Mouse (Mus musculus) G1E (cell line): Measurements from ENCODE around the gene Bbs9. TPM values are rescaled to one million over a fixed set of nuclear protein-coding genes. Genes with fewer than 3 reads are reported as not detected.

Source experiments
- ATAC-seq: 2 replicates; pipeline ENCODE4 v1.8.0; 2016; ENCODE audit warnings: mild to moderate bottlenecking; ENCODE audit not compliant: insufficient number of reproducible peaks, poor library complexity, low FRiP score, severe bottlenecking; ENCODE audit errors: extremely low read depth
- DNase-seq: peaks from one replicate; pipeline ENCODE4 v3.0.0; 2012; ENCODE audit warnings: low spot score
- H3K27me3 ChIP-seq: 2 replicates; pipeline ENCODE4 v1.6.1; 2012; ENCODE audit warnings: mild to moderate bottlenecking, low read length, inconsistent platforms; ENCODE audit not compliant: insufficient read depth
- H3K36me3 ChIP-seq: replicated peaks from 2 replicates; pipeline ENCODE3; 2012; ENCODE audit warnings: mild to moderate bottlenecking, inconsistent platforms
- H3K4me1 ChIP-seq: 2 replicates; pipeline ENCODE4 v1.6.1; 2012; ENCODE audit warnings: low read depth, low read length, inconsistent platforms, mixed read lengths; ENCODE audit not compliant: insufficient read depth
- H3K4me3 ChIP-seq: 2 replicates; pipeline ENCODE4 v1.5.1; 2012; ENCODE audit warnings: low read depth, mild to moderate bottlenecking, inconsistent platforms, low read length, moderate library complexity, mixed read lengths
- H3K9me3 ChIP-seq: replicated peaks from 2 replicates; pipeline ENCODE4 v1.6.1; 2012; ENCODE audit warnings: inconsistent platforms
- CTCF ChIP-seq: IDR thresholded peaks from 2 replicates; pipeline ENCODE4 v1.5.1; 2012; ENCODE audit warnings: low read depth, low read length, inconsistent platforms, mixed read lengths
- GATA1 ChIP-seq: IDR thresholded peaks from 2 replicates; pipeline ENCODE4 v1.6.1; 2012; ENCODE audit warnings: borderline replicate concordance, low read length, inconsistent platforms, mixed read lengths
- GATA2 ChIP-seq: IDR thresholded peaks from 2 replicates; pipeline ENCODE4 v1.6.1; 2012; ENCODE audit warnings: low read depth, low read length, inconsistent platforms, borderline replicate concordance
- POLR2AphosphoS5 ChIP-seq: IDR thresholded peaks from 2 replicates; pipeline ENCODE4 v1.6.1; 2012; ENCODE audit warnings: low read depth, low read length, inconsistent platforms; ENCODE audit not compliant: insufficient replicate concordance
- TAL1 ChIP-seq: conservative IDR thresholded peaks from 2 replicates; pipeline ENCODE4 v1.6.1; 2012; ENCODE audit warnings: low read depth, low read length, inconsistent platforms, mixed read lengths
- polyA plus RNA-seq: library from polyadenylated mRNA; stranded (reverse); fragments of >175 nt; gene quantifications from 2 replicates; pipeline ENCODE4 v1.2.3, GENCODE M21; 2012
- total RNA-seq, 2 experiments: library from RNA; stranded (forward) in 1 of 2; stranded (reverse) in 1 of 2; fragments of 200-1000 nt in 1 of 2; fragments of >200 nt in 1 of 2; fragmentation: Nextera tagmentation in 1 of 2; gene quantifications; 2 replicates each; pipeline ENCODE4 v1.2.3; 2014 to 2017

The Bbs9 gene
- total and polyA plus RNA-seq, 3 experiments = 3.3 to 26.9 (median 18.4) TPM

DNA sequence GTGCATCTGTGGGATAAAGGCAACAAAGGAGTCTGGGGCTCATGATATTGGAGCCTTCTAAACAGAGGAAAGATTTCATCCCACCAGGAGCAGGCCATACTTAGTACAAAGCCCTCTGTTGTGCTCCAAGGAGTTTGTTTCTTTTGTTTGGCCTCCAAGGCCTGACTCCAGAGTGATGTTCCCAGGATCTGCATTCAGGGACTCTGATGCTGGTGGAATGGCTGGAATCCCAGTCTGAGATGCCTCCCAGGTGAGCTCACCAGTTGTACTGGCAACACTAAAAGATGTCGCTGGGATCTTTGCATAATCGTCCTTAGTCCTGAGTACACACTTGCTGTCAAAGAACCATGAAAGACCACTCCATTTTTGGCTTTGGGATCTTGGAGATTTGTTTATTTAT, 41.4 kb upstream of the Bbs9 start:
- DNase-seq (no peak), ATAC-seq (no peak)
- no peak for TF ChIP-seq CTCF
- no peak for TF ChIP-seq TAL1
- no peak for TF ChIP-seq POLR2AphosphoS5
- TF ChIP-seq GATA2 = no peak
- no peak for TF ChIP-seq GATA1
- no peaks in the 10 kb centered on the region for H3K9me3 ChIP-seq
- H3K27me3 ChIP-seq = no peaks in the 10 kb centered on the region
- H3K4me3 ChIP-seq = no peak overlapping the region
- H3K36me3 ChIP-seq = peaks cover 57% of the 10 kb centered on the region
- no peaks in the 10 kb centered on the region for H3K4me1 ChIP-seq

DNA sequence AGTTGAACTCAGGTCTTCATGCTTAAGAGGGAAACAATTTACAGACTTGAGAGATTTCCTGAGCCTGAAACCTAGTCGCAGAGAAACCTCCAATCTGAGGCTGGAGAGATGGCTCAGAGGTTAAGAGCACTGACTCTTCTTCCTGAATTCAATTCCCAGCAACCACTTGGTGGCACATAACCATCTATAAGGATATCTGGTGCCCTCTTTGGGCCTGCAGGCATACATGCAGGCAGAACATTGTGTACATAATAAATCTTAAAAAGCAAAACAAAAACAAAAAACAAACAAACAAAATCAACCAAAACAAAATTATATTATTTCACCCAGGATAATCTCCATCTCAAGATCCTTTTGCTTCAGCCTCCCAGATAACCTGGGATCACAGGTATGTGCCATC, 36.7 kb upstream of the Bbs9 start:
- ATAC-seq (no peak), DNase-seq (no peak)
- TF ChIP-seq GATA2 = no peak
- TF ChIP-seq CTCF = no peak
- no peak for TF ChIP-seq TAL1
- no peak for TF ChIP-seq POLR2AphosphoS5
- no peak for TF ChIP-seq GATA1

DNA sequence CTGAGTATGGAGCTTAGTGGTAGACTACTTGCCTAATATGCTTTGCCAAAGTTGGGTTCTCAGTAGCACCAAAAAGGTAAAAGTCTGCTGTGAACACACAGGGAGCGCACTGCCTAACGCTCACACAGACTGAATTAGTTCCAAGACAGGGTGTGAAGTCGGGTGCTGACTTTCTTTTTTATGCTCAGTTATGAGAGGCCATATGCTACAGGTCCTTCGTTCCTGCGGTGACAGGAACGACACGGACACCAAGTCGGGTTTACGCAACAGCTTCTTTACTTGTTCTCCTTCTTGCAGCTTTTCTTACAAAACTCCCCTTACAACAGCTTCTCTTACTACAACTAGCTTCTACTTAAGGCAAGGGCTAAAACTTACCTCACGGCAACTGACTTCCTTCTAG, 32.4 kb upstream of the Bbs9 start:
- TF ChIP-seq TAL1 = no peak
- no peak for TF ChIP-seq POLR2AphosphoS5
- TF ChIP-seq CTCF = no peak
- TF ChIP-seq GATA2 = no peak
- TF ChIP-seq GATA1 = no peak
- no peak for ATAC-seq
- Histone ChIP-seq H3K4me1 (peaks cover 14% of the 10 kb centered on the region), H3K36me3 (peaks cover 75% of the 10 kb centered on the region), H3K27me3 (no peaks in the 10 kb centered on the region), H3K4me3 (no peak overlapping the region), H3K9me3 (no peaks in the 10 kb centered on the region)
- DNase-seq = no peak

More for the DNA sequence above, 36.7 kb upstream of the Bbs9 start:
- Histone ChIP-seq H3K9me3 (no peaks in the 10 kb centered on the region), H3K36me3 (peaks cover 66% of the 10 kb centered on the region), H3K4me1 (peaks cover 7% of the 10 kb centered on the region), H3K4me3 (no peak overlapping the region), H3K27me3 (no peaks in the 10 kb centered on the region)

GRCm38 (mm10) chr9:22445123-22445522, 30.4 kb upstream of the Bbs9 start:
- Histone ChIP-seq H3K36me3 (peaks cover 82% of the 10 kb centered on the region), H3K4me3 (no peak overlapping the region), H3K9me3 (no peaks in the 10 kb centered on the region), H3K4me1 (peaks cover 26% of the 10 kb centered on the region), H3K27me3 (no peaks in the 10 kb centered on the region)
- DNase-seq = no peak
- no peak for ATAC-seq
- TF ChIP-seq CTCF (no peak), GATA2 (no peak), POLR2AphosphoS5 (peak; percentile 55; the same call in 1 of the 2 replicates)

- H3K4me1 ChIP-seq = peaks cover 34% of the 10 kb centered on the region
- H3K27me3 ChIP-seq = no peaks in the 10 kb centered on the region
- H3K9me3 ChIP-seq = no peaks in the 10 kb centered on the region
- no peak for ATAC-seq
- TF ChIP-seq GATA2 = no peak
- TF ChIP-seq POLR2AphosphoS5 = no peak
- no peak for TF ChIP-seq TAL1
- TF ChIP-seq GATA1 = no peak
- no peak for TF ChIP-seq CTCF
- no peak overlapping the region for H3K4me3 ChIP-seq
- peaks cover 86% of the 10 kb centered on the region for H3K36me3 ChIP-seq
- no peak for DNase-seq
These were observed 28.3 kb upstream of the Bbs9 start for GRCm38 (mm10) chr9:22447213-22447612.

- Histone ChIP-seq H3K9me3 (no peaks in the 10 kb centered on the region), H3K27me3 (no peaks in the 10 kb centered on the region), H3K4me1 (peaks cover 44% of the 10 kb centered on the region), H3K36me3 (peaks cover 92% of the 10 kb centered on the region), H3K4me3 (no peak overlapping the region)
- ATAC-seq (no peak), DNase-seq (no peak)
- TF ChIP-seq GATA1 = no peak
- TF ChIP-seq CTCF = no peak
- TF ChIP-seq POLR2AphosphoS5 = no peak
- no peak for TF ChIP-seq GATA2
- no peak for TF ChIP-seq TAL1
These were observed 27.1 kb upstream of the Bbs9 start for GRCm38 (mm10) chr9:22448420-22448819.

- ATAC-seq = no peak
- DNase-seq = no peak
- TF ChIP-seq CTCF (no peak), GATA2 (no peak), POLR2AphosphoS5 (no peak), TAL1 (no peak), GATA1 (no peak)
- peaks cover 92% of the 10 kb centered on the region for H3K36me3 ChIP-seq
- H3K4me3 ChIP-seq = no peak overlapping the region
- peaks cover 52% of the 10 kb centered on the region for H3K4me1 ChIP-seq
- H3K27me3 ChIP-seq = no peaks in the 10 kb centered on the region
- no peaks in the 10 kb centered on the region for H3K9me3 ChIP-seq
These were observed 26.3 kb upstream of the Bbs9 start for GRCm38 (mm10) chr9:22449209-22449608.
